Mouse (Mus musculus) heart, postnatal 0 days (tissue): ENCODE results near the gene Gm11563.

Experiments
- CTCF ChIP-seq: IDR thresholded peaks from 2 replicates; pipeline ENCODE4 v1.5.1; 2016; ENCODE audit warnings: antibody characterized with exemption, control low read depth, low read depth
- EP300 ChIP-seq: IDR thresholded peaks from 2 replicates; pipeline ENCODE4 v1.6.1; 2016; ENCODE audit warnings: antibody characterized with exemption, low read depth

- TF ChIP-seq CTCF: no peak
- no peak for TF ChIP-seq EP300
Observed at GRCm38 (mm10) chr11:99650136-99650535, 8.6 kb downstream of the Gm11563 start, which contains the start of gene Gm11555.
